Mouse (Mus musculus): Measurements from ENCODE around the gene Pcdh7. TPM values are rescaled to one million over a fixed set of nuclear protein-coding genes. Genes with fewer than 3 reads are reported as not detected.

Pcdh7 gene
- total and polyA plus RNA-seq, 3 experiments = 22.3 to 127 (median 61.2) TPM

GRCm38 (mm10) chr5:57803108-57803507, 85.3 kb downstream of the Pcdh7 start:
- DNase-seq (ENCODE audit: low spot score) (no peak), ATAC-seq (ENCODE audit: extremely low read depth, insufficient number of reproducible peaks, low FRiP score, poor library complexity, severe bottlenecking) (no peak)
- no peak for TF ChIP-seq GATA1 (IDR thresholded peaks at IDR 0.05; ENCODE audit: borderline replicate concordance, low read length)
- no peak for TF ChIP-seq TAL1 (conservative IDR thresholded peaks at IDR 0.05; ENCODE audit: low read depth, low read length)
- TF ChIP-seq GATA2 (IDR thresholded peaks at IDR 0.05; ENCODE audit: borderline replicate concordance, low read depth, low read length) = no peak
- no peak for TF ChIP-seq POLR2AphosphoS5 (IDR thresholded peaks at IDR 0.05; ENCODE audit: insufficient replicate concordance, low read depth, low read length)
- no peak for TF ChIP-seq CTCF (IDR thresholded peaks at IDR 0.05; ENCODE audit: low read depth, low read length)
- peaks cover 24% of the 10 kb centered on the region for H3K4me1 ChIP-seq (ENCODE audit: insufficient read depth, low read depth, low read length)
- H3K27me3 ChIP-seq (ENCODE audit: insufficient read depth, low read length) = no peaks in the 10 kb centered on the region
- no peaks in the 10 kb centered on the region for H3K9me3 ChIP-seq (replicated peaks)
- H3K4me3 ChIP-seq (ENCODE audit: low read depth, low read length) = no peak overlapping the region
- peaks cover 2% of the 10 kb centered on the region for H3K36me3 ChIP-seq (replicated peaks)

- H3K4me3 ChIP-seq (ENCODE audit: low read depth, low read length) = no peak overlapping the region
- H3K27me3 ChIP-seq (ENCODE audit: insufficient read depth, low read length) = no peaks in the 10 kb centered on the region
- no peak for DNase-seq (ENCODE audit: low spot score)
- ATAC-seq (ENCODE audit: extremely low read depth, insufficient number of reproducible peaks, low FRiP score, poor library complexity, severe bottlenecking) = no peak
- H3K36me3 ChIP-seq (replicated peaks) = peaks cover 2% of the 10 kb centered on the region
- peaks cover 21% of the 10 kb centered on the region for H3K4me1 ChIP-seq (ENCODE audit: insufficient read depth, low read depth, low read length)
- no peaks in the 10 kb centered on the region for H3K9me3 ChIP-seq (replicated peaks)
- TF ChIP-seq CTCF (IDR thresholded peaks at IDR 0.05; ENCODE audit: low read depth, low read length) (no peak), GATA1 (IDR thresholded peaks at IDR 0.05; ENCODE audit: borderline replicate concordance, low read length) (no peak), TAL1 (conservative IDR thresholded peaks at IDR 0.05; ENCODE audit: low read depth, low read length) (no peak), POLR2AphosphoS5 (IDR thresholded peaks at IDR 0.05; ENCODE audit: insufficient replicate concordance, low read depth, low read length) (no peak), GATA2 (IDR thresholded peaks at IDR 0.05; ENCODE audit: borderline replicate concordance, low read depth, low read length) (no peak)
These were observed 86.1 kb downstream of the Pcdh7 start for GRCm38 (mm10) chr5:57803890-57804289.

GRCm38 (mm10) chr5:57807350-57807749, 89.6 kb downstream of the Pcdh7 start:
- H3K9me3 ChIP-seq (replicated peaks) = no peaks in the 10 kb centered on the region
- no peak overlapping the region for H3K4me3 ChIP-seq (ENCODE audit: low read depth, low read length)
- peaks cover 2% of the 10 kb centered on the region for H3K36me3 ChIP-seq (replicated peaks)
- H3K4me1 ChIP-seq (ENCODE audit: insufficient read depth, low read depth, low read length) = peaks cover 23% of the 10 kb centered on the region
- no peak for DNase-seq (ENCODE audit: low spot score)
- no peak for TF ChIP-seq POLR2AphosphoS5 (IDR thresholded peaks at IDR 0.05; ENCODE audit: insufficient replicate concordance, low read depth, low read length)
- TF ChIP-seq CTCF (IDR thresholded peaks at IDR 0.05; ENCODE audit: low read depth, low read length) = no peak
- TF ChIP-seq GATA1 (IDR thresholded peaks at IDR 0.05; ENCODE audit: borderline replicate concordance, low read length) = no peak
- TF ChIP-seq GATA2 (IDR thresholded peaks at IDR 0.05; ENCODE audit: borderline replicate concordance, low read depth, low read length) = no peak
- TF ChIP-seq TAL1 (conservative IDR thresholded peaks at IDR 0.05; ENCODE audit: low read depth, low read length) = no peak
- peak; percentile 62 for ATAC-seq (ENCODE audit: extremely low read depth, insufficient number of reproducible peaks, low FRiP score, poor library complexity, severe bottlenecking)
- no peaks in the 10 kb centered on the region for H3K27me3 ChIP-seq (ENCODE audit: insufficient read depth, low read length)

GRCm38 (mm10) chr5:57810641-57811040, 92.9 kb downstream of the Pcdh7 start:
- no peak for TF ChIP-seq POLR2AphosphoS5 (IDR thresholded peaks at IDR 0.05; ENCODE audit: insufficient replicate concordance, low read depth, low read length)
- TF ChIP-seq GATA2 (IDR thresholded peaks at IDR 0.05; ENCODE audit: borderline replicate concordance, low read depth, low read length) = no peak
- TF ChIP-seq GATA1 (IDR thresholded peaks at IDR 0.05; ENCODE audit: borderline replicate concordance, low read length) = no peak
- no peak for TF ChIP-seq TAL1 (conservative IDR thresholded peaks at IDR 0.05; ENCODE audit: low read depth, low read length)
- no peak for TF ChIP-seq CTCF (IDR thresholded peaks at IDR 0.05; ENCODE audit: low read depth, low read length)
- DNase-seq (ENCODE audit: low spot score) = no peak
- Histone ChIP-seq H3K4me3 (ENCODE audit: low read depth, low read length) (no peak overlapping the region), H3K9me3 (replicated peaks) (no peaks in the 10 kb centered on the region), H3K27me3 (ENCODE audit: insufficient read depth, low read length) (no peaks in the 10 kb centered on the region), H3K36me3 (replicated peaks) (no peaks in the 10 kb centered on the region), H3K4me1 (ENCODE audit: insufficient read depth, low read depth, low read length) (peaks cover 19% of the 10 kb centered on the region)
- no peak for ATAC-seq (ENCODE audit: extremely low read depth, insufficient number of reproducible peaks, low FRiP score, poor library complexity, severe bottlenecking)

GRCm38 (mm10) chr5:57815964-57816589, 98.3 kb downstream of the Pcdh7 start:
- Histone ChIP-seq H3K4me3 (ENCODE audit: low read depth, low read length) (no peak overlapping the region), H3K9me3 (replicated peaks) (no peaks in the 10 kb centered on the region), H3K27me3 (ENCODE audit: insufficient read depth, low read length) (no peaks in the 10 kb centered on the region), H3K4me1 (ENCODE audit: insufficient read depth, low read depth, low read length) (peaks cover 7% of the 10 kb centered on the region), H3K36me3 (replicated peaks) (no peaks in the 10 kb centered on the region)
- ATAC-seq (ENCODE audit: extremely low read depth, insufficient number of reproducible peaks, low FRiP score, poor library complexity, severe bottlenecking) (no peak), DNase-seq (ENCODE audit: low spot score) (no peak)
- TF ChIP-seq GATA1 (IDR thresholded peaks at IDR 0.05; ENCODE audit: borderline replicate concordance, low read length) (no peak), POLR2AphosphoS5 (IDR thresholded peaks at IDR 0.05; ENCODE audit: insufficient replicate concordance, low read depth, low read length) (no peak), CTCF (IDR thresholded peaks at IDR 0.05; ENCODE audit: low read depth, low read length) (no peak), TAL1 (conservative IDR thresholded peaks at IDR 0.05; ENCODE audit: low read depth, low read length) (no peak), GATA2 (IDR thresholded peaks at IDR 0.05; ENCODE audit: borderline replicate concordance, low read depth, low read length) (no peak)

GRCm38 (mm10) chr5:57819788-57820187, 102.0 kb downstream of the Pcdh7 start:
- no peak for ATAC-seq (ENCODE audit: extremely low read depth, insufficient number of reproducible peaks, low FRiP score, poor library complexity, severe bottlenecking)
- Histone ChIP-seq H3K4me1 (ENCODE audit: insufficient read depth, low read depth, low read length) (peaks cover 3% of the 10 kb centered on the region), H3K4me3 (ENCODE audit: low read depth, low read length) (no peak overlapping the region), H3K27me3 (ENCODE audit: insufficient read depth, low read length) (no peaks in the 10 kb centered on the region), H3K9me3 (replicated peaks) (no peaks in the 10 kb centered on the region), H3K36me3 (replicated peaks) (no peaks in the 10 kb centered on the region)
- no peak for TF ChIP-seq CTCF (IDR thresholded peaks at IDR 0.05; ENCODE audit: low read depth, low read length)
- TF ChIP-seq GATA2 (IDR thresholded peaks at IDR 0.05; ENCODE audit: borderline replicate concordance, low read depth, low read length) = no peak
- no peak for TF ChIP-seq TAL1 (conservative IDR thresholded peaks at IDR 0.05; ENCODE audit: low read depth, low read length)
- TF ChIP-seq GATA1 (IDR thresholded peaks at IDR 0.05; ENCODE audit: borderline replicate concordance, low read length) = no peak
- TF ChIP-seq POLR2AphosphoS5 (IDR thresholded peaks at IDR 0.05; ENCODE audit: insufficient replicate concordance, low read depth, low read length) = no peak
- no peak for DNase-seq (ENCODE audit: low spot score)
